Mouse (Mus musculus): ENCODE measurements around the gene Gm5346. TPM values are rescaled to one million over a fixed set of nuclear protein-coding genes. Genes with fewer than 3 reads are reported as not detected.
"Not testable (repeated sequence)": the region's sequence is repeated elsewhere in the genome, so short reads cannot be mapped to it uniquely, and the experiment has no call there.

Gene Gm5346
- not detected in 2 replicates for polyA plus RNA-seq (2012; rRNA removed)

DNA sequence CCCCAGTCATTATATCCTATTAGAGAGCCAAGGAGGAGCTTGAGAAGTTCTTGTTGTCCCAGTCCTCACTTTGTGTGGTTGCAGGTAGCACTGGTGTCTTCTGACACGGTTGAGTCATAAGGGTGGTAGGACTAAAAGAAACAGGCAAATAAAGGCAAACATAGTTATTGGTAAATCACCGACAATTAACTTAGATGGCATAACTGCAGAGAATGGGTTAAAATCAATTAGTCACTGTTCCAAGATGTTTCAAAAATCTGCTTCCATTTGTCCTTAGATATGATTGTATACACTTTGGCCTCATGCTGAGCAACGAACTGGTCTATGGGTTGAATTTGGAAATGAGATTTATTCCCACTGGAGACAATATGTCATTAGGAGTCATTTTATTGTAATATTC is at the start of gene Gm5346:
Gm5346 (minus strand) TSS at position 101 of the 400 bp plus-strand sequence.
- DNase-seq (ENCODE audit: low read depth in 1 of 2, low spot score in 2 of 2), result no peak
- H3K4me1 ChIP-seq (ENCODE audit: control insufficient read depth, insufficient read depth, insufficient read length), result no peaks in the 10 kb centered on the region
- WGBS, result 80% methylated on average over 3 of the region's 3 CpGs
- TF ChIP-seq CTCF (IDR thresholded peaks at IDR 0.05; ENCODE audit: extremely low read depth, insufficient read depth, insufficient read length, insufficient replicate concordance) (no peak), POLR2A (IDR thresholded peaks at IDR 0.05; ENCODE audit: low read depth, low read length) (no peak)
- H3K4me3 ChIP-seq (ENCODE audit: extremely low read depth, insufficient read depth, insufficient read length), result no peak within 1 kb of the TSS
- H3K27ac ChIP-seq (ENCODE audit: insufficient read depth, low read length), result no peak within 1 kb of the TSS
- H3K27me3 ChIP-seq (ENCODE audit: control insufficient read depth, insufficient read depth, low read length), result no peaks in the 10 kb centered on the region
- H3K36me3 ChIP-seq (ENCODE audit: control insufficient read depth, insufficient read depth, low read length), result no peaks in the 10 kb centered on the region

- H3K4me3 ChIP-seq (ENCODE audit: extremely low read depth, insufficient read depth, insufficient read length), result no peak overlapping the region
- no peaks in the 10 kb centered on the region for H3K27me3 ChIP-seq (ENCODE audit: control insufficient read depth, insufficient read depth, low read length)
- no peaks in the 10 kb centered on the region for H3K4me1 ChIP-seq (ENCODE audit: control insufficient read depth, insufficient read depth, insufficient read length)
- WGBS, result 92% methylated on average over 1 of the region's 1 CpGs
- no peak overlapping the region for H3K27ac ChIP-seq (ENCODE audit: insufficient read depth, low read length)
- no peaks in the 10 kb centered on the region for H3K36me3 ChIP-seq (ENCODE audit: control insufficient read depth, insufficient read depth, low read length)
- no peak for DNase-seq (ENCODE audit: low read depth in 1 of 2, low spot score in 2 of 2)
- TF ChIP-seq CTCF (IDR thresholded peaks at IDR 0.05; ENCODE audit: extremely low read depth, insufficient read depth, insufficient read length, insufficient replicate concordance) (no peak), POLR2A (IDR thresholded peaks at IDR 0.05; ENCODE audit: low read depth, low read length) (no peak)
Observed at GRCm38 (mm10) chr8:43616046-43616445, 11.0 kb downstream of the Gm5346 start.

GRCm38 (mm10) chr8:43603657-43604056 is 23.4 kb downstream of the Gm5346 start:
- not testable (repeated sequence) for H3K27me3 ChIP-seq (ENCODE audit: control insufficient read depth, insufficient read depth, low read length); H3K27ac ChIP-seq (ENCODE audit: insufficient read depth, low read length); DNase-seq (ENCODE audit: low read depth in 1 of 2, low spot score in 2 of 2); H3K4me1 ChIP-seq (ENCODE audit: control insufficient read depth, insufficient read depth, insufficient read length); H3K36me3 ChIP-seq (ENCODE audit: control insufficient read depth, insufficient read depth, low read length); H3K4me3 ChIP-seq (ENCODE audit: extremely low read depth, insufficient read depth, insufficient read length)
- WGBS, result 80% methylated on average over 13 of the region's 13 CpGs

GRCm38 (mm10) chr8:43603166-43603565 is 23.9 kb downstream of the Gm5346 start:
- not testable (repeated sequence) for H3K36me3 ChIP-seq (ENCODE audit: control insufficient read depth, insufficient read depth, low read length); H3K4me1 ChIP-seq (ENCODE audit: control insufficient read depth, insufficient read depth, insufficient read length); H3K27me3 ChIP-seq (ENCODE audit: control insufficient read depth, insufficient read depth, low read length); H3K27ac ChIP-seq (ENCODE audit: insufficient read depth, low read length); DNase-seq (ENCODE audit: low read depth in 1 of 2, low spot score in 2 of 2); H3K4me3 ChIP-seq (ENCODE audit: extremely low read depth, insufficient read depth, insufficient read length)
- WGBS, result 92% methylated on average over 15 of the region's 15 CpGs

DNA sequence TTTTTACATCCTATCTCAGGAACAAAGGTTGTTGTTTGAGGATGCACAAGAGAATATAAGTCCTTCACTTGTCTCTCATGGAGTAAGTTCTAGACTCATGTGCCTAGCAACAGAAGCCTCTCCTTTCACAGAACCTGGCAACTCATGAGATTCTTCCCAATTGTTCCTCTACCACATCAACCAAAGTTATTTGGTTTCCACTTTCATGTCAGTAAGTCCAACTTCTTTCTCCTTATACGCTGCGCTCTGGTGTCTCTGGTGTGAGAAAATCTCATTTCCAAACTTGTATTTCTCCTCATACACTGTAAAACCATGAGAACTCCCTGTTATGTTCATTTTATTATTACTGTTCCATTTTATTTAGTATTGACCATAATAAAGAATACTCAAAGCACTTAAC is 50.5 kb downstream of the Gm5346 start, which contains the start of gene Adam26a:
Adam26a (minus strand) TSS at position 101 of the 400 bp plus-strand sequence.
- not testable (repeated sequence) for H3K27me3 ChIP-seq (ENCODE audit: control insufficient read depth, insufficient read depth, low read length); H3K36me3 ChIP-seq (ENCODE audit: control insufficient read depth, insufficient read depth, low read length); H3K27ac ChIP-seq (ENCODE audit: insufficient read depth, low read length); H3K4me1 ChIP-seq (ENCODE audit: control insufficient read depth, insufficient read depth, insufficient read length); DNase-seq (ENCODE audit: low read depth in 1 of 2, low spot score in 2 of 2); H3K4me3 ChIP-seq (ENCODE audit: extremely low read depth, insufficient read depth, insufficient read length)
- WGBS, result 87% methylated on average over 2 of the region's 2 CpGs

Other genes with a start within 250 kb of the Gm5346 start
- gene Adam26b, start 99.2 kb downstream of the Gm5346 start, polyA plus RNA-seq (2012; rRNA removed), result not detected in 2 replicates
- gene Adam26a, start 50.6 kb downstream of the Gm5346 start, polyA plus RNA-seq (2012; rRNA removed), result not detected in 2 replicates
- not detected in 2 replicates for gene Adam34, start 82.8 kb upstream of the Gm5346 start, polyA plus RNA-seq (2012; rRNA removed)